Mouse (Mus musculus) gastrocnemius, postnatal 14 days (tissue): ENCODE data around the gene Fam172a. TPM values are rescaled to one million over a fixed set of nuclear protein-coding genes. Genes with fewer than 3 reads are reported as not detected.
A peak's percentile ranks its signal among the peaks of the same experiment; 100 is the strongest.

ENCODE experiments used
- DNase-seq: peaks from one replicate; pipeline ENCODE4 v3.0.0; 2021; ENCODE audit warnings: mixed read lengths
- intact Hi-C: fragments of 180-260 bp; cut with DNase I; formaldehyde crosslinking; loops from one replicate; pipeline ENCODE4 v1.15.1; 2025; ENCODE audit warnings: low total_unique reads
- total RNA-seq, 2 experiments: library from RNA; stranded (reverse); gene quantifications; 2 replicates each; pipeline ENCODE4 v1.2.3; 2021

Gene Fam172a
- total RNA-seq, 2 experiments from 2014 or later: 9.5 to 10.3 TPM

- intact Hi-C loops: no loop called here
- DNase-seq: no peak
These were observed 491.4 kb downstream of the Fam172a start for GRCm38 (mm10) chr13:78193211-78193610.

DNA sequence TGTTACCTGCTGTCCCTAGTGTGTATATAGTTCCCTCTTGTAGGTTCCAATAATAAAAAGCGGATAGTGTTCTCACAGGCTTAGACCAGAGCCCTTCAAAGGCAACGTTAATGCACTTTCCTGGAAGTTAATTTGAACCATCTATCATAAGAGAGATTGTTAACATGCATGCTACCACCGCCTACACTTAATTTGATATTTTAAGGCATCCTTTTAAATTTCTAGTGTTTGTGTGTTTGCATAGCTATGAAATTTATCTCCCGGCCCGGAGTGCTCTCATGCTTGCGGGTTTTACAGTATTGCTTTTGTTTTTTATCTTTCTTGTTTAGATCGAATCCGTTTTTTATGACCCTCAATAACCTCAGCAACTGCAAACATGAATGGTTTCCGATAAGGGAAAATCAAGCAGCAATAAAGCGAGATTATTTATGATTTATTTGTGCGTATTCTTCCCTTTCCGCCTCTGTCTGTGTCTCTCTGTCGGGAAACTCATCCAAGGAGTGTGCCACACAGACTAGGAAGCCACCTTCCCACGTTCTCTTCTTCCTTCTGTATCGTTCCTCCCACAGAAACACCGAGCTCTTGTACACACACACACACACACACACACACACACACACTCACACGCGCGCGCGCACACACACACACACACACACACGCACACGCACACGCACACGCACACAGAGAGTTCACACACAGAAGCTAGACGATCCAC, 492.5 kb downstream of the Fam172a start:
- intact Hi-C loops: no loop called here
- DNase-seq: no peak

DNA sequence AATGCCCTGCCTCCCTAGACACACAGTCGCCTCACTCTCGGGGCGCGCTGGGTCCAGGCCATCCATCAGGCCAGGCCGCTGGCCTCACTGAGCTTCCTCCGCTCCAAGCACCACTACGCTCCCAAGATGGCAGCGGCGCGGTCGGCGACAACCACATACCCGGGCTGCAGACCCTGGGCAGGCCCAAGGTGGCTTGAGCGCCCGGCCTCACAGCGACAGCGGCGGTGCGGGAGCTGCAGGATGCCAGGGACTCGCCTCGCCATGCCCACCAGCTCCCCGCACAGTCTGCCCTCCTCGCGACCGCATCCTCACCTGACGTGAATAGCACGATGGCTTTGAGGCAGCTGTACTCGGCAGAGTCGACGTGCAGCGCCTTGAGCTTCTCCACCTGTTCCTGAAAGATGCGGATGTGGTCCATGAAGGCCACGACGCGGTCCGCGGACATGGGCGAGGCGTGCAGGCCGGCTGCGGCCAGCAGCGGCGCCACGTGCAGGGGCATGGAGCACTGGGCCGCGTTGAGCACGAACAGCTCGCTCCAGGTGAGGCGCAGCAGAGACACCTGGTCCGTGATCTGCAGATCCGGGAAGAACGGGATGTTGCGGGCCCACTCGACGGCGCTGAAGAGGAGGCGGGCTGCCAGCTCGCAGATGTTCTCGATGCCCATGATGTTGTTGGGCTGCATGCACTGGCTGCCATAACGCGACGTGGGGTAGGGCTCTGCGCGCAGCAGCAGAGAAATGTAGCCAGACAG, 493.2 kb downstream of the Fam172a start:
- no peak for DNase-seq
- intact Hi-C loops: no loop called here

- intact Hi-C loops: no loop called here
These were observed 493.8 kb downstream of the Fam172a start for GRCm38 (mm10) chr13:78195601-78196115.

GRCm38 (mm10) chr13:78196236-78196796, 494.5 kb downstream of the Fam172a start:
- intact Hi-C loops: no loop called here

More at GRCm38 (mm10) chr13:78195601-78196115, 493.8 kb downstream of the Fam172a start:
- DNase-seq: no peak

DNA sequence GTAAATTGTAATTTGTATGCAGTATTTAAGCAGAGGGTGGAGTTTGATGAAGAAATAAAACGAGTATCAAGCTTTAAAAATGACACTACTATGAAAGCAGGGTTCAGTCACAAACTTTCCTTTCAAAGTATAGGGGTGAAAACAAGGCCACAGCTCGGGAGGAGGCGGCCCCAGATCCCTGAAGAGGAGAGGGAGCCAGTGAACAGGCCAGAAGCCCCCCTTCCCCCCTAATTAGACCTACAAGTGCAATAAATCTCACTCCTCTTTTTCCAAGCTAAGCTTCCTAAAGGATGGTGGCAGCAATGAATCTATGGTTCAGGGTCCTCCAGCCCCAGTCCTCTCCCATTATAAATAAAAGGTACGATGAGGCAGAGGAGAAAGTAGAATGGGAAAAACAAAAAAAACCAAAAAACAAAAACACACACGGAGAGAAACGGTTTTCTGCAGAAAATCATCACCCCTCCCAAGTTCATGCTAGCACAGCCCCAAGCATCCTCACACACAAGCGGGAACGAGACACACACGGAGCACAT, 495.5 kb downstream of the Fam172a start:
- DNase-seq: no peak
- intact Hi-C loops: no loop called here

More at GRCm38 (mm10) chr13:78196236-78196796, 494.5 kb downstream of the Fam172a start:
- no peak for DNase-seq

GRCm38 (mm10) chr13:78197819-78198390, 496.1 kb downstream of the Fam172a start:
- no peak for DNase-seq
- intact Hi-C loops: no loop called here

GRCm38 (mm10) chr13:78198391-78198870, 496.6 kb downstream of the Fam172a start:
- intact Hi-C loops: no loop called here
- DNase-seq: peak; percentile 30

DNA sequence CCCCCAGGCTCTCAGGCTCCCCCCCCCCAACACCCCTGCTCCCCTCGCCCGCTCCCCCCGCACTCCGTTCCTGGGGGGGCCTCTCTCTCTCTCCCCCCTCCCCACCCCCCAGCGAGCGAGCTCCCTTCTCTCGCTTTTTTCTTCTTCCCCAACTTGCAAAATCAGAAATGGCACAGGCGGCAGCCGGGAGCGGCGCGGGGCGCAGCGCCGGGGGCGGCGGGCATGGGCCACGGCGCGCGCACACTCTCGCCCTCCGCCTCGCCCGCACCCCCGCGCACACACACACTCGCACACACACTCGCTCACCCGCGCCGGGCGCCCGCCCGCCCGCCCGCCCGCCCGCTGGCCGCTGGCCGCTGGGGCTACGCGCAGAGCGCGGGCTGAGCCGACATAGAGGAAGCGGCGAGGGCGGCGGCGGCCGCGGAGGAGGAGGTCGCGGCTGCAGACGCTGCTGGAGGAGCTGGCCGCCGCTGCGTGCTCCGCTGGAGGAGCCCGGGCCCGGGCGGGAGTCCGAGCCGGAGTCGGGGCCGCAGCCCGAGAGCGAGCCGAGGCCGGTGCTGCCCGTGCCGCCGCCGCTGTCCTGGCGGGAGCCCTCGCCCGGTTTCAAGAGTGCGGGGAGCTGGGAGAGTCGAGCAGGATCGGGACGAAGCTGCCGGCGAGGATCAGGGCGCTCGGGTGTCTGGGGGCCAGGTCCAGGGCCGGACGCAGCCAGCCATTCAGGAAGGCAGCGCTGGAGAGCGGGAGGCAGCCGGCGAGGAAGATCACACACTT, 497.2 kb downstream of the Fam172a start:
- intact Hi-C loops: no loop called here
- peak; percentile 51 for DNase-seq

GRCm38 (mm10) chr13:78199642-78200160, 497.9 kb downstream of the Fam172a start, which contains the start of gene Nr2f1:
TSS of gene Nr2f1 (minus strand) at chr13:78199757.
- DNase-seq: no peak
- intact Hi-C loops: no loop called here

DNA sequence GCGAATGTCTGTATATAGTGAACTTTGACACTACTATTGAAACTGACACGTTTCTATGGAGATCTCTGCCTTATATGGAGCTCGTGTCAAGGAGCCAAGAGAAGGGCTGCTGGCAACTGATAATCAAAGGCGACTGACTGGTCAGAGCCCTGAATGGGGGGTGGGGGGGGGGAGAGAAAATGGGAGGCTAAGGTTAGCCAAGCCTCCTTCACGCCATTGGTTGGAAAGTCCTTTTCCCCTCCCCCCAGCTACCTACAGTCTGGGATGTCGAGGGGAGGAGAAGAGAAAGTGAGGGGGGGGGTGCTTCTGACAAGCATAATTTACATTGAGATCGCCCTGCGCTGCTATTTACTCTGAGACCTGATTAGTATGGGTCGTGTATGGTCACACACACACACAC, 498.6 kb downstream of the Fam172a start:
- DNase-seq: no peak
- intact Hi-C loops: no loop called here

DNA sequence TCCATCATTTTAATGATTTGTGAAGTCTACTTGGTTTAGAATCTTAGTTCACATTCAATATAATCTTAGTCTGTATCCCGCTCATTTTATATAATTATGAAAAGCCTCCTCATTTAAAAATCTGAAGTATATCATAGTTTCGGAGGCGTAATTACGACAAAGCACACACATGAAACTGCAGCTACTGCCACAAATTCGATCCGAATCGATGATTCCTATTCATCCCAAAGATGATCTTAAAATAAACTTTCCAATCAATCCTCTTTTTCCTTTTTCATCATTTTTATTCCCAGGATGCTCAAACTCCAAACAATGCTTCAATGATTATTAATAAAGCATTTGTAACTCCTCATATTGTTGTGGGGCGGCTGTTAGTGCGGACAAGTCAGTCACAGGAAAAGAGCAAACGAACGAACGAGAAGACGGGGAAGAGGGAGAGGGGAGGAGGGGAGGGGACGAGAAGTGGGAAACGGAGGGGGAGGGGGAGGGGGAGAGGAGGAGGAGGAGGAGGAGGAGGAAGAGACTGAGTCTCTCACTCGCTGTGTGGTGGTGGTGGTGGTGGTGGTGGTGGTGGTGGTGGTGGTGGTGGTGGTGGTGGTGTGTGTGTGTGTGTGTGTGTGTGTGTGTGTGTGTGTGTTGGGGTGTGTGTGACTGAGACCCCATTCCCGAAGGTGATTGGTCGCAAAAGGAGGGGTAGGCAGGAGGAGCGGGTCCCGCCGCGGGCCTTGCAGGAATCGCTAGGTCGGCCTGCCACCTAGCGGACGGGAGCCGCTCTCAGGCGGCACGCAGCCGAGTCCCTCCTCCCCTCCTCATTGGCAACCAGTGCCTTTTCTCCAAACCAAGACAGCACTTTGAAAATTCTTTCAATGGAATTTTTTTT, 499.4 kb downstream of the Fam172a start:
- intact Hi-C loops: no loop called here

DNA sequence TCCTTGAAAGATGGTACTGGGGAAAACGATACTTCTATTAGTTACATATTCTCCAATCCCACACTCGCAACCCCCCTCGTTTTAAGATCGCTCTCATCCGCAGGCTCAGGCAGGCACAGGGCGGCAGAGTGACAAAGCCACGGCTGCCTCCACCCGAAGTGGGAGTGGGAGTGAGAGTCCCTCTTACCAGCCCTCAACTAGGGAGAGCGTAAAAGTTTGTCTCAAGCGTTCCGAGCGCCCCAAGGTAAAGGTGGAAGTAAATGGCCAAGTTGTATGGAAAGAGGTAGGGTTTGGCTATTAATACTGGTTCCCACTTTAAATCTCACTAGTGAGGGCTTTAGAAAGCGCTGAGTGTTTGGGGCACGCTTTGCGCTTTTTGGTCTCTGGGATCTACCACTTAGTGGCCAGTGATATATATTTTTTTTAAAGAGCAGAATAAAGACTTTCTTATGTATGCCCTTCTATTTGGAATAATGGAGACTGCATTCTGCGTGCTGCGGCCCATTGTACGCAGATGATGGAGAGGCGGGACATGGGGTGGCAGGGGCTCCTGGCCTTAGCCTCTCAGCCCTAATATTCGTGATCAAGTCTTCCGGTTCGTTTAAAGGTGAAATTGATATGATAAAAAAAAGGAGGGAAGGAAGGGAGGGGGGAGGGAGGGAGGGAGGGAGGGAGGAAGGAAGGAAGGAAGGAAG, 500.2 kb downstream of the Fam172a start:
- intact Hi-C loops: no loop called here
- DNase-seq: no peak

More for the DNA sequence above, 499.4 kb downstream of the Fam172a start:
- DNase-seq: peak; percentile 87

- no peak for DNase-seq
- intact Hi-C loops: no loop called here
These were observed 500.9 kb downstream of the Fam172a start for GRCm38 (mm10) chr13:78202574-78203347.

DNA sequence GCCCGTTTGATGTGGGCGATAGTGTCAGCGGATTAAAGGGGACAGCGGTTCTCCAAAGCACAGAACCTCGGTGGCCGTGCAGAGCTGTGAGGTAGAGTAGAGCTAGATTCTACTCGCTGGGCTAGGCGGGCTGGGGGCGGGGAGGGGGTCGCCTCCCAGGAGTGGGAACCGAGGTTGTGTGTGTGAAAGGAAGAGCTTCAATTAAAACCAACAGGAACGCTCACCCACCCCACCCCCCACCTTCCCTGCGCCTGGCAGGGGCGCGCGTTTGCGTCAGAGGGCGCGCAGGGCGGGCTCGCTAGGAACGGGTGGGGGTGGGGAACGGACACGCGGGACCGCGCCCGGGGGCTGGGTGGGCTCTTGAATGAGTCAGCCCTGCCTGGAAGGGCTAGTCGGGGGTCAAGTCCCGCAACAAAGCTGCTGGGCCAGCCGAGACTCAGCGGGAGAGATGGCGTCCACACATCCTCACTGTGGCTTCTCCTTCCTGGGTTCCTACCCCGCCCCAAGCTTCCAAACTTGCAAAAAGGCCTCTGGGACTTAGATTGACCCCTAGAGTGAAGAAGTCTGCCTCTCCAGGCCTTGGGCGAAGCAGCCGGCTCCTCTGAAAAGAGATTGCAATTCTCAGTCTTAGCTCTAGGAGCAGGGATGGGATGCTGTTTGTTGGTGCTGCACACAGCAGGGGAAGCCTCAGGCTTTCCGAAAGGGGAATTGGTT, 501.7 kb downstream of the Fam172a start:
- intact Hi-C loops: no loop called here
- no peak for DNase-seq

DNA sequence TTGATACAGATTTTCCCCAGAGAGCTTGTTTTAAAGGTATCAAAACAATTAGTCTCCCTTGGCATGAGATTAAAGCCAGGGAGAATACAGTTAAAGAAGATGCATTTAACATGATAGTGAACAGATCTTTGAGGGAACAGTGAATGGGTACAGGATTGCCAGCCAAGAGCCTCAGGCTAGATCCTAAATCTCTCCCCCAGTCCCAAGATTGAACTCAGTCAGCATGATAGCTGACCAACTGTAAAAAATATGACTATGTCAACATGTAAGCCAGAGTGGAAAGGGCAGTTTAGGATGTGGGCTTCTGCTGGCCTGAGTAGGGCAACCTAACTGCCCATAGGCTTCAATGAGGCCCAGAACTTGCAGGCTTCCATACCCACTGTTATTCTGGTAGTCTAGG, 503.6 kb downstream of the Fam172a start:
- intact Hi-C loops: no loop called here
- DNase-seq: no peak
